Mouse (Mus musculus) forebrain, embryonic 12.5 days (tissue): ENCODE results near the gene St6galnac5. TPM values are rescaled to one million over a fixed set of nuclear protein-coding genes. Genes with fewer than 3 reads are reported as not detected.

ENCODE experiments used
- ATAC-seq: fragments of 200-750 bp; cut with Nextera tagmentation; 2 replicates; pipeline ENCODE4 v1.8.0; 2017; ENCODE audit warnings: moderate TSS enrichment; ENCODE audit not compliant: low FRiP score
- H3K27ac ChIP-seq: fragments of 300-500 bp; sonication (generic); 2 replicates; pipeline ENCODE4 v1.5.1; 2016; ENCODE audit warnings: mild to moderate bottlenecking
- H3K27me3 ChIP-seq: fragments of 300-500 bp; sonication (generic); 2 replicates; pipeline ENCODE4 v1.6.1; 2016; ENCODE audit warnings: mild to moderate bottlenecking
- H3K36me3 ChIP-seq: fragments of 300-500 bp; sonication (generic); replicated peaks from 2 replicates; pipeline ENCODE4 v1.6.1; 2016; ENCODE audit warnings: mild to moderate bottlenecking
- H3K4me1 ChIP-seq: fragments of 300-500 bp; sonication (generic); 2 replicates; pipeline ENCODE4 v1.6.1; 2016
- H3K4me2 ChIP-seq: fragments of 300-500 bp; sonication (generic); 2 replicates; pipeline ENCODE4 v1.6.1; 2016; ENCODE audit warnings: mild to moderate bottlenecking, moderate library complexity
- H3K4me3 ChIP-seq: fragments of 300-500 bp; sonication (generic); replicated peaks from 2 replicates; pipeline ENCODE4 v1.5.1; 2016; ENCODE audit warnings: mild to moderate bottlenecking
- H3K9ac ChIP-seq: fragments of 300-500 bp; sonication (generic); 2 replicates; pipeline ENCODE4 v1.6.1; 2016; ENCODE audit warnings: mild to moderate bottlenecking
- H3K9me3 ChIP-seq: fragments of 300-500 bp; sonication (generic); 2 replicates; pipeline ENCODE4 v1.6.1; 2016
- WGBS: fragments of 180-500 bp; shearing (Covaris S2); methylation state at CpG from one replicate; pipeline ENCODE4 v1.1.7; 2016; 5-methylcytosine and 5-hydroxymethylcytosine counted together
- polyA plus RNA-seq: library from polyadenylated mRNA; unstranded; fragments of >200 nt; fragmentation: Nextera tagmentation; extraction: Ambion mirVana; gene quantifications from 2 replicates; pipeline ENCODE4 v1.2.1, GENCODE M21; 2016

Gene St6galnac5
- polyA plus RNA-seq, 1 experiment from 2014 or later: 3.4 TPM

DNA sequence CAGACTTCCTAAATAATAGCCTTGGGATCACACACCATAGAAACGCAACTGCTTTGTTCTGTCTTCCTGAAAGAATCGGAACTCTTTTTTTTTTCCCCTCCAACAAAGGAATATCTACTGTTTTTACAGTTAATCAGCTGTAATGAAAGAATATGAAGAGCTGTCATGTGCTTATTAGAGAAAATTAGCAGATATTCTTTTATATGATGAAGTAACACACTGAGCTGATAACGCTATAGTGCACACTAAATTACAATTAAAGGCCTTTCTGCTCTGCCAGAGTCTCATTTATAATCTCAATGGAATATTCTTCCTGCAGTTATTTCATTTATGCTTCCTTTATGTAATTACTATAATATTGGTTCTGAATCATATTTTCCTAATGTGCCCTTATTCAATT lies 139.4 kb downstream of the St6galnac5 start:
- Histone ChIP-seq H3K27me3 (no peaks in the 10 kb centered on the region), H3K4me1 (no peaks in the 10 kb centered on the region), H3K9me3 (no peaks in the 10 kb centered on the region), H3K27ac (no peak overlapping the region), H3K4me3 (no peak overlapping the region), H3K4me2 (no peak overlapping the region), H3K36me3 (no peaks in the 10 kb centered on the region), H3K9ac (no peak overlapping the region)
- WGBS: 54% methylated on average over 3 of the region's 3 CpGs
- ATAC-seq: no peak

DNA sequence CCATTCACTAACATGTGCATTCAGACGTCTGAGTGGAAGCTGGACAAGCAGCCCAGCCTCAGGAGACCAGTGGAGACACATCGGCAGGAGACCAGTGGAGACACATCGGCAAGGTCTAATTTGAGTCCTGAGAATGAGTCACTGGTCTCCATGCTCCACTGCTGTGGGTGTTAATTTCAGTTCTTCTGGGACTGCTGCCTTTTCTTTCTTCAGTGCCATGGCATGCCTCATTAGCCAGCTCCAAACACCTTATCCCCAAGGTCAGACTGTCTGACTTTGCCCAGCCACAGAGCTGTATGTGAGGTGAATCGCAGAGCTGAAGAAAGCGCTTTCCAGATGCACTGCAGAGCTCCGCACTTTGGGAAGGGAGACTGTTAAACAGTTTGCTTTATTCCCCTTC lies 140.8 kb downstream of the St6galnac5 start:
- 80% methylated on average over 6 of the region's 6 CpGs for WGBS
- H3K27ac ChIP-seq: no peak overlapping the region
- ATAC-seq: no peak

DNA sequence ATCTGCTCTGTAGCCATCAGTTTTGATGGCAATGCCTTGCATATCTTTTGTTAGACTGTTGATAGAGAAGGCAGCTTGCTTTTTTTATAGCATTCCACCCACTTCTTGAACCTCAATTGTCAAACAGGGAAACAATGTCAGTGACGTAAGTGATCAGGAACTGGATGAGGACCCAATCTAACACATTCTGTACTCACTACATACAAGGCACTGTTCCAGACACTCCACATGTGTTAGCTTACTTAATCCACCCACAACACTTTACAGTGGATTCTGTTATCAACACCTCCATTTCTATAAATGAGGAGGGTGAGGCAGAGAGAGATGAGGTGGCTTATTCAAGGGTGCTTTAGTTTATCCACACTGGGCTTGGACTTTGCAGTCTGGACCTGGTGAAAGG lies 144.1 kb downstream of the St6galnac5 start:
- H3K4me2 ChIP-seq: no peak overlapping the region
- no peaks in the 10 kb centered on the region for H3K27me3 ChIP-seq
- H3K9me3 ChIP-seq: no peaks in the 10 kb centered on the region
- no peak overlapping the region for H3K9ac ChIP-seq
- no peak for ATAC-seq
- no peaks in the 10 kb centered on the region for H3K4me1 ChIP-seq
- WGBS: 74% methylated on average over 1 of the region's 1 CpGs
- H3K4me3 ChIP-seq: no peak overlapping the region
- H3K36me3 ChIP-seq: no peaks in the 10 kb centered on the region
- H3K27ac ChIP-seq: no peak overlapping the region

More for the DNA sequence above, 140.8 kb downstream of the St6galnac5 start:
- Histone ChIP-seq H3K4me3 (no peak overlapping the region), H3K36me3 (no peaks in the 10 kb centered on the region), H3K4me1 (no peaks in the 10 kb centered on the region), H3K9me3 (no peaks in the 10 kb centered on the region), H3K4me2 (no peak overlapping the region), H3K9ac (no peak overlapping the region), H3K27me3 (no peaks in the 10 kb centered on the region)

DNA sequence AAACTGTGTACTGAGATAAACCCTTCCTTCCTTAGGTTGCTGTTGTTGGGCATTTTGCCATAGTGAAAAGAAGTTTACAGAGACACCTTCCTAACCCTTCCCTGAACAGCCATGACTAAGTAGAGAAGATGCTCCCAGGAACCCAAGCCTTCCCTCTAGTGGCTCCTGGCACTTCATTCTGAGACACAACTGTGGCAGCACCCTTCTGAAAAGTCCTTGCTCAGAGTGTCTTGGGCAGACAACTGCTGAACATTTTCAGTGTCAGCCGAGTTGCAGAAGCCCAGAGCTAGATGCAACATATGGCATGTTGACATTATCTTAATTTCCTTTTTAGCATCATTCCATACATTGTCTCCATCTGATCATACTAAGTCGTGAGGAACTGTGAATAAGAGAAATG lies 144.6 kb downstream of the St6galnac5 start:
- no peak overlapping the region for H3K4me3 ChIP-seq

DNA sequence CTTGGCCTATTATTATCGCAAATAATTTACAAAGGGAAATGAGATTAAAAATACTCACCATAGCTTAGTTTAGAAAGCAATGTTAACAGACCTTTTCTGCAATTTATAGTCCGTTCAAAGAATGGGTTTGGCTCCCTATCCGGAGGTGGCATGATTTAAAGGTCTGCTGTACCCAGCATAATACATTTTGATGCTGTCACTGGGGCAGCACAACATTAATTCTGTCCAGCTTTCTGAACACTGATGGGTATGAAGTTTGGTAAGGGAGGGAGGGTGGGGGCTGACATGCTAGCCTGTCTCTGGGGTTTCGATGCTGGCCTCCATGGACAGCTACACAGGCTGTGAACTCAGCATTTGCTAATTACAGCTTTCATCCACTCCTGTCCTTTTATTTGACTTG lies 149.6 kb downstream of the St6galnac5 start:
- no peak for ATAC-seq
- Histone ChIP-seq H3K27me3 (no peaks in the 10 kb centered on the region), H3K9ac (no peak overlapping the region), H3K36me3 (no peaks in the 10 kb centered on the region), H3K27ac (no peak overlapping the region), H3K4me3 (no peak overlapping the region), H3K4me2 (no peak overlapping the region), H3K4me1 (no peaks in the 10 kb centered on the region), H3K9me3 (no peaks in the 10 kb centered on the region)
- 93% methylated on average over 4 of the region's 4 CpGs for WGBS

More for the DNA sequence above, 144.6 kb downstream of the St6galnac5 start:
- H3K4me2 ChIP-seq: no peak overlapping the region
- no peak overlapping the region for H3K9ac ChIP-seq
- no peaks in the 10 kb centered on the region for H3K9me3 ChIP-seq
- H3K36me3 ChIP-seq: no peaks in the 10 kb centered on the region
- no peaks in the 10 kb centered on the region for H3K27me3 ChIP-seq
- H3K27ac ChIP-seq: no peak overlapping the region
- no peaks in the 10 kb centered on the region for H3K4me1 ChIP-seq
- ATAC-seq: no peak
- 74% methylated on average over 2 of the region's 2 CpGs for WGBS

DNA sequence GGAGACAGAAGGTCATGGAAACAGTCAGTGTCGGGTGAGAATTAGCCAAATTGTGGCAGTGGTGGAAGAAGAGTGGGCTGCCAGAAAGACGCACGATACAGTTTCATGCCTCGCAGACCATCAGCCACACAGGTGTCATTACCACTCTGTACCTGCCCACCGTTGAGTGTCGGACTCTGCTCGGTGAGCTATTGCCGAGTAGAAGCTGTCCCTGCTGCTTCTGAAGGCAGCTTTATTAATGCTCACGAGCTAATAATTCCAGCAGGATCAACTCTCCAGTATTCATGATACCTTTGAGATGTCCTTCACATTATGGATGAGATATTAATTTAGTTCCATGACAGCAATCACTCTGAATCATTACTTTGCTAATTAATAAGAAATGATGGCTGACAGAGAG lies 150.1 kb downstream of the St6galnac5 start:
- ATAC-seq: no peak
- Histone ChIP-seq H3K36me3 (no peaks in the 10 kb centered on the region), H3K27ac (no peak overlapping the region), H3K27me3 (no peaks in the 10 kb centered on the region), H3K4me1 (no peaks in the 10 kb centered on the region), H3K4me3 (no peak overlapping the region), H3K9ac (no peak overlapping the region), H3K4me2 (no peak overlapping the region), H3K9me3 (no peaks in the 10 kb centered on the region)
- WGBS: 93% methylated on average over 9 of the region's 9 CpGs

DNA sequence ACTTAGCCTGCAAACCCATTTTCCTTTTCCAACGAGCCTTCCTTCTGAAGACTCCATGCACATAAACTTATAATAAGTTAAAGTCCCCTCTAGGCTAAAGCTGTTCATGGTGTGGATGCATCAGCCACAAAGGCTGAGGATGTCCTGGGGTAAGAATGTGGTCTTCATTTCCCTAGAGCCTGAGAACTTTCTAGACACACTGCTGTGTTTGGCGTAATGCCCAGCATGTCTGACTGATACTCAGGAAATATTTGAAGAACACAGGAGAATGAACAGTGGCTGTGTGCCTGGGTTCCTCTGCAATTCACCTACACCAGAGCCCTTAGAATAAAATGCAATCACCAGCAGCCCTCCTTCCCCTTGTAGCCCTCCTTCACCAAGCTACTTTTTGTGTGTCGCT lies 150.7 kb downstream of the St6galnac5 start:
- Histone ChIP-seq H3K4me1 (no peaks in the 10 kb centered on the region), H3K9me3 (no peaks in the 10 kb centered on the region), H3K27ac (no peak overlapping the region), H3K9ac (no peak overlapping the region), H3K4me2 (no peak overlapping the region), H3K4me3 (no peak overlapping the region), H3K36me3 (no peaks in the 10 kb centered on the region), H3K27me3 (no peaks in the 10 kb centered on the region)
- ATAC-seq: no peak
- 75% methylated on average over 3 of the region's 3 CpGs for WGBS

DNA sequence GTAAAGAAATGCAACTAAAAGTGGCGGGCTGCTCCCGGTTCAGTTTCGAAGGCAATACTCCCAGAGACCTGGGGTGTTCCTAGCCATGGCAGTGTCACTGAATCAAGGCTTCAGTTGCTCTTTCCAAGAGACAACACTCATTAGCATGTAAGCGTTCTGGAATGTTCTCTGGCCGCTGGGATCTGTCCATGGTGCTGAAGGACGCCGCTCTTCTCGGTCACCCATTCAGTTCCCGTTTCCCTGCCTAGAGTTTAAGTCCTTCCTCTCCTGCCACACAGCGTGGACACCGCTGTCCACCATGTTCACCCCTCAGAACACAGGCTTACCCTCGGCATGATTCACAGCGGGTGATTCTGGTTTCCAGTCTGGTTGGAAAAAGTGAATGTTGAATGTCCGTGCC lies 160.8 kb downstream of the St6galnac5 start:
- H3K4me2 ChIP-seq: no peak overlapping the region
- no peak overlapping the region for H3K9ac ChIP-seq
- no peaks in the 10 kb centered on the region for H3K9me3 ChIP-seq
- no peak overlapping the region for H3K27ac ChIP-seq
- 68% methylated on average over 14 of the region's 14 CpGs for WGBS
- no peaks in the 10 kb centered on the region for H3K4me1 ChIP-seq
- no peak for ATAC-seq
- no peak overlapping the region for H3K4me3 ChIP-seq
- no peaks in the 10 kb centered on the region for H3K36me3 ChIP-seq
- H3K27me3 ChIP-seq: no peaks in the 10 kb centered on the region

DNA sequence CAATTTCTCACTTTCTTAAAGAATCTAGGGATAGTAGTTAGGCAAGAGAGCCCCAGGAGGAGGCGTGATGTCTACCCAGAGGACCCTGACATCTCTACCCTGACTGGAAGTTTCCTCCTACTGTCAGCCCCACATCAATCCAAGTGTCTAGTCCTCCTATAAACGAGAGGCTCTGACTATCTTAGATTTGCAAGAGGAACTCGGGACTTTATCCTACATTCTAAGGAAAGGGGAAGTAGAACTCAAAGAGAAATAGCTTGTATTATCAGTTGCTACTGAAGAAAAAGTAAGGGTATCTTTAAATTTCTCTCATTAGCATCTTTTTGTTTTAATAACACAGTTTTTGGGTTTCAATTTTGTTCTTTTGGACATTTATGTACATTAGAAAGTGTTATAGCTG lies 161.6 kb downstream of the St6galnac5 start:
- Histone ChIP-seq H3K9me3 (no peaks in the 10 kb centered on the region), H3K4me1 (no peaks in the 10 kb centered on the region), H3K4me3 (no peak overlapping the region), H3K36me3 (no peaks in the 10 kb centered on the region), H3K9ac (no peak overlapping the region), H3K27ac (no peak overlapping the region), H3K4me2 (no peak overlapping the region), H3K27me3 (no peaks in the 10 kb centered on the region)
- ATAC-seq: no peak
- 81% methylated on average over 3 of the region's 3 CpGs for WGBS

DNA sequence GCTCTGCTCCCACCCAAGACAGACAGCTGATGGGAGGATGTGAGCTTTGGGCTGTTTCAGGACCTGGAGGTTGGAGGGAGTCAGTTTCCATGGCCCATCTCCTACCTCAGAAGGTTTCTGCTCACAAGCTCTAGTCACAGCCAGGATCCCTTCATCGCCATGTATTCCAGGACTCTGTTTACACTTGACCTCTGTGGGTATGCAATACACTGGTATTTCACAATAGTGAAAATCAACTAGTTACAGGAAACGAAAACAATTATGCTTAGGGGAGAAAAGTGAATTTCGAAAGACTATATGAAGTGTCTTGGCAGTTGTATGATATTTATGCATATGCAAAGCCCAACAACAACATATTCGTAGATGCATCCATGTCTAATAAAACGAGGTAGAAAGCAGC lies 166.9 kb downstream of the St6galnac5 start:
- no peaks in the 10 kb centered on the region for H3K9me3 ChIP-seq
- no peaks in the 10 kb centered on the region for H3K4me1 ChIP-seq
- H3K27me3 ChIP-seq: no peaks in the 10 kb centered on the region
- no peak for ATAC-seq
- H3K36me3 ChIP-seq: no peaks in the 10 kb centered on the region
- H3K4me2 ChIP-seq: no peak overlapping the region
- H3K27ac ChIP-seq: no peak overlapping the region
- no peak overlapping the region for H3K4me3 ChIP-seq
- no peak overlapping the region for H3K9ac ChIP-seq
- 88% methylated on average over 5 of the region's 5 CpGs for WGBS

DNA sequence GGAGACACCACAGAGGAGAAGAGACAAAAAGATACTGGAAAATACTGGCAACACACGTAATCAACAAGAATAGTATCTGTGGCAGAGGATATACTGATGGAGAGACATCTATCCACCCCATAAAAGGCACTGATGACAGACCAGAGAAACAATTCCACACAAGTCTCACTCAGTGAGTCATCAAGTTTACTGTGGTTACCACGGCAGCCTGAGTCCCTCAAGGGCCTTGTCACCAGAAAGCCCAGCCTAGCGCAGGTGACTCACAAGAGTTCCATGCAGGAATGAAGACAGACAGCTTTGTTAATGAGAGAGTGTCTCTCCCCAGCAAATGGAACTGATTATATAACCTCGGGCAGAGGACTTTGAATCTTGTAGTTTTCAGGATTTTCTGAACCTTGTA lies 168.1 kb downstream of the St6galnac5 start:
- Histone ChIP-seq H3K4me2 (no peak overlapping the region), H3K27ac (no peak overlapping the region), H3K9me3 (no peaks in the 10 kb centered on the region), H3K4me1 (no peaks in the 10 kb centered on the region), H3K27me3 (no peaks in the 10 kb centered on the region), H3K36me3 (no peaks in the 10 kb centered on the region), H3K9ac (no peak overlapping the region), H3K4me3 (no peak overlapping the region)
- ATAC-seq: no peak
- WGBS: 81% methylated on average over 4 of the region's 4 CpGs

DNA sequence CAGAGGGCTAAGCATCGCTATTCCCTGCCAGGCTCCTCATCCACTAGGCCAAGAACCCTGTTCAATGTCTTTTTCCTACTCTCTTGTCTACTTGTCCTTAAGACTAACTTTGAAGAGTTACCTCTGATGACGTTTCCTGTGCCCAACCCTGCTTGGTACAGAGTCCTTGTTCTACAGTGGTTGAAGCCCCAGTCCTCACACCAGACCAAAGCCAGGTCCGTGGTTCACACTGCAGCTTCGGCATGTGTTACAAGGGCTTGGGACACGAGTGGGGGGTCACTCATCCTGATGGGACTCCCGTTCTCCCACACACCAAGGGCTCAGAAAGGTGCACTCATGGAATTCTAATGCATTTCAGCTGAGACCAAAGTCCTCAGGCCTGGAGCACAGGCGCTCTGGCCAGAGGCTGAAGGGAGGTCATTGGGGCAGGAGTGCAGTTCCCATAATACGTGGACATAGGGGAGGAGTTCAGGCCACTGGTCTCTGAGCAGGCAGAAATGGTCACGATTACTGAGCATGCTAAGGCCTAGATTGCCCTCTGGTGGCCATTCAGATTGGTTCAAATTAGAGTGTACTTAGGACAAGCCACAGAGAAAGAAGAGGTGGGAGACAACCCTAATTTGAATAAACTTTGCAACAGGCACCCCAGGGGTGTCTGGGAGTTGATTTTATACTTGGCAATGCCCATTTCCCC lies 182.2 kb downstream of the St6galnac5 start:
- ATAC-seq: no peak
- no peaks in the 10 kb centered on the region for H3K9me3 ChIP-seq
- H3K36me3 ChIP-seq: no peaks in the 10 kb centered on the region
- no peaks in the 10 kb centered on the region for H3K27me3 ChIP-seq
- no peak overlapping the region for H3K4me3 ChIP-seq
- WGBS: 82% methylated on average over 9 of the region's 9 CpGs
- H3K9ac ChIP-seq: no peak overlapping the region
- H3K27ac ChIP-seq: no peak overlapping the region
- H3K4me1 ChIP-seq: 0 out of 2 replicates have a peak, but pooled peaks cover 2% of the 10 kb centered on the region
- no peak overlapping the region for H3K4me2 ChIP-seq

DNA sequence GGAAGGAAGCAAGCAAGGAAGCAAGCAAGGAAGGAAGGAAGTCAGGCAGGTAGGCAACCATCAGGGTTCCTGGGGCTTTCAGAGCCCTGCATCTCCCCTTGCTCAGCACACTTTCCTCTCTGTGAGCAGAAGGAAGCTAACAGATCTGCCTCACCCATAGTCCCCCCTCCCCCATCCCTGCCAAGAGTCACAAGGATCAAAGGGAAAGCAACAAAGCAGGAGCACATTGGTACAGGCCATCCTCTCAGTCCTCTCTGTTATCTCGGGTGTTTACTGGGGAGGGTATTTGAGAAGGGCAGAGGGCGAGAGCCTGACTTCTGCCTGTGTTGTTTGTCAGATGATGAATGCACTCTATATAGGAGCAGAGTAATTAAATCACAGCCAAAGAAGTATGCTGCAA lies 184.7 kb downstream of the St6galnac5 start:
- Histone ChIP-seq H3K9ac (no peak overlapping the region), H3K27ac (no peak overlapping the region), H3K36me3 (no peaks in the 10 kb centered on the region), H3K27me3 (no peaks in the 10 kb centered on the region), H3K4me3 (no peak overlapping the region), H3K9me3 (no peaks in the 10 kb centered on the region), H3K4me1 (0 out of 2 replicates have a peak, but pooled peaks cover 2% of the 10 kb centered on the region), H3K4me2 (no peak overlapping the region)
- ATAC-seq: no peak
- 24% methylated on average over 2 of the region's 2 CpGs for WGBS
